Mouse (Mus musculus): ENCODE measurements around the gene Pgls. TPM values are rescaled to one million over a fixed set of nuclear protein-coding genes. Genes with fewer than 3 reads are reported as not detected.

Gene Pgls
- polyA plus RNA-seq, 1 experiment from 2014 or later: 36.7 TPM

GRCm38 (mm10) chr8:71579009-71579408 lies 13.0 kb upstream of the Pgls start:
- 60% methylated on average over 1 of the region's 1 CpGs for WGBS (ENCODE audit: missing documents)
- Histone ChIP-seq H3K36me3 (ENCODE audit: inconsistent target) (peaks cover 13% of the 10 kb centered on the region; the same call in 1 of the 2 replicates), H3K27ac (peak overlapping the region; percentile 99), H3K79me2 (ENCODE audit: inconsistent target) (peaks cover 88% of the 10 kb centered on the region), H3K4me3 (ENCODE audit: inconsistent target) (peak overlapping the region; percentile 45)

GRCm38 (mm10) chr8:71579476-71579875 lies 12.5 kb upstream of the Pgls start:
- Histone ChIP-seq H3K36me3 (ENCODE audit: inconsistent target) (peaks cover 13% of the 10 kb centered on the region; the same call in 1 of the 2 replicates), H3K27ac (peak overlapping the region; percentile 99), H3K79me2 (ENCODE audit: inconsistent target) (peaks cover 83% of the 10 kb centered on the region), H3K4me3 (ENCODE audit: inconsistent target) (peak overlapping the region; percentile 45)
- WGBS (ENCODE audit: missing documents): 91% methylated on average over 14 of the region's 14 CpGs

GRCm38 (mm10) chr8:71580201-71580600 lies 11.8 kb upstream of the Pgls start:
- Histone ChIP-seq H3K27ac (peak overlapping the region; percentile 99), H3K79me2 (ENCODE audit: inconsistent target) (peaks cover 76% of the 10 kb centered on the region), H3K36me3 (ENCODE audit: inconsistent target) (peaks cover 20% of the 10 kb centered on the region; the same call in 1 of the 2 replicates), H3K4me3 (ENCODE audit: inconsistent target) (peak overlapping the region; percentile 45)
- WGBS (ENCODE audit: missing documents): 57% methylated on average over 8 of the region's 9 CpGs

- Histone ChIP-seq H3K79me2 (ENCODE audit: inconsistent target) (peaks cover 27% of the 10 kb centered on the region), H3K27ac (no peak overlapping the region), H3K4me3 (ENCODE audit: inconsistent target) (no peak overlapping the region), H3K36me3 (ENCODE audit: inconsistent target) (peaks cover 28% of the 10 kb centered on the region)
- 50% methylated on average over 2 of the region's 2 CpGs for WGBS (ENCODE audit: missing documents)
Measured at GRCm38 (mm10) chr8:71586891-71587290, 5.1 kb upstream of the Pgls start.

- 95% methylated on average over 3 of the region's 3 CpGs for WGBS (ENCODE audit: missing documents)
- peaks cover 20% of the 10 kb centered on the region for H3K36me3 ChIP-seq (ENCODE audit: inconsistent target)
- H3K79me2 ChIP-seq (ENCODE audit: inconsistent target): peaks cover 23% of the 10 kb centered on the region
- H3K4me3 ChIP-seq (ENCODE audit: inconsistent target): no peak overlapping the region
- no peak overlapping the region for H3K27ac ChIP-seq
Measured at GRCm38 (mm10) chr8:71588762-71589161, 3.2 kb upstream of the Pgls start.

GRCm38 (mm10) chr8:71591017-71591416 lies 959 bp upstream of the Pgls start:
- H3K4me3 ChIP-seq (ENCODE audit: inconsistent target): peak overlapping the region; percentile 92
- 17% methylated on average over 5 of the region's 5 CpGs for WGBS (ENCODE audit: missing documents)
- peaks cover 4% of the 10 kb centered on the region for H3K36me3 ChIP-seq (ENCODE audit: inconsistent target)
- peak overlapping the region; percentile 85 for H3K27ac ChIP-seq
- peaks cover 24% of the 10 kb centered on the region for H3K79me2 ChIP-seq (ENCODE audit: inconsistent target)

GRCm38 (mm10) chr8:71592374-71593170 lies 596 bp downstream of the Pgls start:
- Histone ChIP-seq H3K27ac (peak overlapping the region; percentile 55), H3K4me3 (ENCODE audit: inconsistent target) (peak overlapping the region; percentile 56), H3K79me2 (ENCODE audit: inconsistent target) (peaks cover 24% of the 10 kb centered on the region), H3K36me3 (ENCODE audit: inconsistent target) (no peaks in the 10 kb centered on the region)
- 4% methylated on average over 46 of the region's 60 CpGs for WGBS (ENCODE audit: missing documents)

- Histone ChIP-seq H3K4me3 (ENCODE audit: inconsistent target) (no peak overlapping the region), H3K27ac (no peak overlapping the region), H3K79me2 (ENCODE audit: inconsistent target) (peaks cover 24% of the 10 kb centered on the region), H3K36me3 (ENCODE audit: inconsistent target) (no peaks in the 10 kb centered on the region)
- 88% methylated on average over 8 of the region's 8 CpGs for WGBS (ENCODE audit: missing documents)
Measured at GRCm38 (mm10) chr8:71593556-71594323, 1.8 kb downstream of the Pgls start.

- WGBS (ENCODE audit: missing documents): 93% methylated on average over 4 of the region's 4 CpGs
- Histone ChIP-seq H3K27ac (no peak overlapping the region), H3K79me2 (ENCODE audit: inconsistent target) (peaks cover 24% of the 10 kb centered on the region), H3K4me3 (ENCODE audit: inconsistent target) (no peak overlapping the region), H3K36me3 (ENCODE audit: inconsistent target) (no peaks in the 10 kb centered on the region)
Measured at GRCm38 (mm10) chr8:71594324-71594722, 2.3 kb downstream of the Pgls start.

- WGBS (ENCODE audit: missing documents): 22% methylated on average over 27 of the region's 27 CpGs
- H3K4me3 ChIP-seq (ENCODE audit: inconsistent target): no peak overlapping the region
- H3K27ac ChIP-seq: no peak overlapping the region
- H3K79me2 ChIP-seq (ENCODE audit: inconsistent target): peaks cover 20% of the 10 kb centered on the region
- no peaks in the 10 kb centered on the region for H3K36me3 ChIP-seq (ENCODE audit: inconsistent target)
Measured at GRCm38 (mm10) chr8:71595862-71596261, 3.9 kb downstream of the Pgls start.

- peaks cover 15% of the 10 kb centered on the region for H3K79me2 ChIP-seq (ENCODE audit: inconsistent target)
- WGBS (ENCODE audit: missing documents): 80% methylated on average over 6 of the region's 6 CpGs
- no peak overlapping the region for H3K27ac ChIP-seq
- H3K36me3 ChIP-seq (ENCODE audit: inconsistent target): no peaks in the 10 kb centered on the region
- no peak overlapping the region for H3K4me3 ChIP-seq (ENCODE audit: inconsistent target)
Measured at GRCm38 (mm10) chr8:71596384-71596783, 4.4 kb downstream of the Pgls start.

- H3K27ac ChIP-seq: no peak overlapping the region
- no peak overlapping the region for H3K4me3 ChIP-seq (ENCODE audit: inconsistent target)
- H3K79me2 ChIP-seq (ENCODE audit: inconsistent target): peaks cover 15% of the 10 kb centered on the region
- 40% methylated on average over 4 of the region's 4 CpGs for WGBS (ENCODE audit: missing documents)
- H3K36me3 ChIP-seq (ENCODE audit: inconsistent target): no peaks in the 10 kb centered on the region
Measured at GRCm38 (mm10) chr8:71596798-71597197, 4.8 kb downstream of the Pgls start.

GRCm38 (mm10) chr8:71597451-71597850 lies 5.5 kb downstream of the Pgls start, which contains the start of gene Fam129c:
TSS of gene Fam129c (plus strand) at chr8:71597648.
- no peak within 1 kb of the TSS for H3K4me3 ChIP-seq (ENCODE audit: inconsistent target)
- WGBS (ENCODE audit: missing documents): 91% methylated on average over 3 of the region's 3 CpGs
- no peak within 1 kb of the TSS for H3K27ac ChIP-seq
- peaks cover 15% of the 10 kb centered on the region for H3K79me2 ChIP-seq (ENCODE audit: inconsistent target)
- no peaks in the 10 kb centered on the region for H3K36me3 ChIP-seq (ENCODE audit: inconsistent target)

GRCm38 (mm10) chr8:71598375-71598774 lies 6.4 kb downstream of the Pgls start:
- Histone ChIP-seq H3K4me3 (ENCODE audit: inconsistent target) (no peak overlapping the region), H3K79me2 (ENCODE audit: inconsistent target) (peaks cover 7% of the 10 kb centered on the region), H3K36me3 (ENCODE audit: inconsistent target) (no peaks in the 10 kb centered on the region), H3K27ac (no peak overlapping the region)

GRCm38 (mm10) chr8:71598841-71599240 lies 6.9 kb downstream of the Pgls start:
- WGBS (ENCODE audit: missing documents): 95% methylated on average over 5 of the region's 5 CpGs
- Histone ChIP-seq H3K27ac (no peak overlapping the region), H3K36me3 (ENCODE audit: inconsistent target) (no peaks in the 10 kb centered on the region), H3K79me2 (ENCODE audit: inconsistent target) (peaks cover 2% of the 10 kb centered on the region; the same call in 1 of the 2 replicates), H3K4me3 (ENCODE audit: inconsistent target) (no peak overlapping the region)
